ENCODE assay signal across 8 mouse cellular contexts in the genomic region with DNA sequence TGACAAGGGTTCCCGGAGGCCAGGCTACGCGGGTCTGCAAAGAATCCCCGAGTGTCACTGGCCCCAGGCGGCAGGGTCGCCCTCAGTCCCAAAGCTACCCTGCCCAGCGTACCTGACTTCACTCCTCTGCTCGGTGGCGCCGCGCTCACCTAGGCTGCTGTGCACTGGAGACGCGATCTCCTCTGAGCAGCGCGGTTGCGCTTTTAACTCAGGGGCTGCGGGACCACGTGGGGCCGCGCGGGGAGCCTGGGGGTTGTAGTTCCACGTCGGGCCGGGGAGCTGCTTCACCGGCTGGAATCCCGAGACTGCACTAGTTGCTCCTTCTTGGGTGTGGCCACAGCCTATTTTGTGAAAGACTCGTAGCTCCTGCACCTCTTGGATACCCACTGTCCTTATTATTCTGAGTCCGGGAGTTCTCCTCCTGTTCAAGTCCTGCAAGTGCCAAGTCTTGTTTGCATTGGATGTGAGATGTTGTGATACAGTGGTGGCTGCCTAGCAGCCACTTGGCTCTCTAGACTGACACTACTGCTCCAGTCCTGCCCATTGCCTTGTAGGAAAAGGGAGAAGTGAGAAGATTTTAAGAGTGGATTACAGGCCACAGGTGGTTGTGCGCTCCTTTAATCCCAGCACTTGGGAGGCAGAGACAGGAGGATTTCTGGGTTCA. TPM values are rescaled to one million over a fixed set of nuclear protein-coding genes. Genes with fewer than 3 reads are reported as not detected.
DNase-seq lines count a peak whose midpoint lies in the region; ATAC-seq lines count a peak whose summit lies in the region.

A gene (minus strand): TSS at position 510 of the 664 bp plus-strand sequence.

- peak; percentile 72 for ATAC-seq in activated CD4-positive, CD25-positive, alpha-beta regulatory T cell, adult 4 months
- peak; percentile 87 for ATAC-seq in inflammation-experienced regulatory T-cells, adult 6 months
- ATAC-seq in megakaryocyte-erythroid progenitor cell, adult 5-6 weeks (replicated peaks; ENCODE audit: low FRiP score, low TSS enrichment, poor library complexity, severe bottlenecking), result peak; percentile 90

- peak; percentile 80 for DNase-seq in embryo, embryonic 10.5 days (ENCODE audit: low spot score)
- peak; percentile 74 for DNase-seq in gastrocnemius, postnatal 25 days
- peak; percentile 77 to 80 for DNase-seq in left cerebral cortex, postnatal 25 days (ENCODE audit: low spot score in 2 of 2)
- peak; percentile 79 for DNase-seq in right cerebral cortex, postnatal 14 days
- peak; percentile 65 to 76 for DNase-seq in urinary bladder, postnatal 4 days (ENCODE audit: low spot score in 2 of 2)

- intact Hi-C loops in left cerebral cortex, postnatal 25 days (cut with DNase I), result no loop called here

RNA-seq across cellular contexts. Expression of the gene that starts here (rescaled TPM):
- not detected for polyA plus RNA-seq in activated CD4-positive, CD25-positive, alpha-beta regulatory T cell, adult 4 months (2017; shearing (Covaris generic))
- 1 to 10 TPM in 1 of 2 experiments, under 1 TPM in 1; 0.90 to 2.1 TPM for total RNA-seq in gastrocnemius, postnatal 25 days (2021)
- under 1 TPM in 1 of 3 experiments, not detected in 2; 0.44 TPM for polyA plus RNA-seq in inflammation-experienced regulatory T-cells, adult 6 months (2017; shearing (Covaris generic))
- total RNA-seq in left cerebral cortex, postnatal 25 days (2021), result 1 to 10 TPM; 5.0 to 5.9 TPM
- total RNA-seq in megakaryocyte-erythroid progenitor cell, adult 5-6 weeks (2014; fragmentation: Nextera tagmentation), result 2.1 and 4.5 TPM in 2 replicates
- 3.4 and 7.2 TPM in 2 replicates for total RNA-seq in megakaryocyte-erythroid progenitor cell, adult 5-6 weeks (2017)

Comparison
In these comparisons a context has a peak if more than half of its experiments do, and no peak if none do; other contexts are left out.
1. Peak in every context shown above with its lines: DNase-seq and ATAC-seq.
2. Peak in ATAC-seq in activated CD4-positive, CD25-positive, alpha-beta regulatory T cell, adult 4 months; RNA of the gene not detected or under 1 TPM.
3. Peak in ATAC-seq in inflammation-experienced regulatory T-cells, adult 6 months; RNA of the gene not detected or under 1 TPM.